Mouse (Mus musculus) limb, embryonic 14.5 days (tissue): Measurements from ENCODE around the gene Atg4b. TPM values are rescaled to one million over a fixed set of nuclear protein-coding genes. Genes with fewer than 3 reads are reported as not detected.

Experiments used
- ATAC-seq: fragments of 200-750 bp; cut with Nextera tagmentation; 2 replicates; pipeline ENCODE4 v1.8.0; 2017; ENCODE audit warnings: low read depth, moderate number of reproducible peaks, moderate TSS enrichment; ENCODE audit not compliant: low FRiP score
- DNase-seq: peaks from one replicate; pipeline ENCODE4 v3.0.0-alpha.2; 2015; ENCODE audit warnings: low spot score
- H3K27ac ChIP-seq: fragments of 300-500 bp; sonication (generic); replicated peaks from 2 replicates; pipeline ENCODE4 v1.5.1; 2014; ENCODE audit warnings: low read depth, mild to moderate bottlenecking, low read length, moderate library complexity, mixed read lengths
- H3K27me3 ChIP-seq: fragments of 300-500 bp; sonication (generic); 2 replicates; pipeline ENCODE4 v1.6.1; 2014; ENCODE audit warnings: low read length, mixed read lengths; ENCODE audit not compliant: control insufficient read depth, insufficient read depth
- H3K36me3 ChIP-seq: fragments of 300-500 bp; sonication (generic); 2 replicates; pipeline ENCODE4 v1.6.1; 2014; ENCODE audit warnings: mild to moderate bottlenecking, low read length, moderate library complexity, mixed read lengths; ENCODE audit not compliant: control insufficient read depth, insufficient read depth
- H3K4me1 ChIP-seq: fragments of 300-500 bp; sonication (generic); 2 replicates; pipeline ENCODE4 v1.6.1; 2014; ENCODE audit warnings: antibody characterized with exemption, low read length, mixed read lengths; ENCODE audit not compliant: control insufficient read depth, insufficient read depth
- H3K4me2 ChIP-seq: fragments of 300-500 bp; sonication (generic); replicated peaks from 2 replicates; pipeline ENCODE4 v1.6.1; 2014; ENCODE audit warnings: low read depth, mild to moderate bottlenecking, low read length, moderate library complexity; ENCODE audit not compliant: severe bottlenecking
- H3K4me3 ChIP-seq: fragments of 300-500 bp; sonication (generic); replicated peaks from 2 replicates; pipeline ENCODE4 v1.5.1; 2014; ENCODE audit warnings: low read length
- H3K9ac ChIP-seq: fragments of 300-500 bp; sonication (generic); 2 replicates; pipeline ENCODE4 v1.6.1; 2014; ENCODE audit warnings: mild to moderate bottlenecking, low read depth, low read length, moderate library complexity; ENCODE audit not compliant: severe bottlenecking
- H3K9me3 ChIP-seq: fragments of 300-500 bp; sonication (generic); 2 replicates; pipeline ENCODE4 v1.6.1; 2016; ENCODE audit warnings: low read length; ENCODE audit not compliant: control insufficient read depth
- POLR2A ChIP-seq: fragments of 200-500 bp; IDR thresholded peaks from 2 replicates; pipeline ENCODE4 v1.8.0; 2012; ENCODE audit warnings: inconsistent platforms, mild to moderate bottlenecking, moderate library complexity, borderline replicate concordance; ENCODE audit not compliant: insufficient read depth, insufficient read length; ENCODE audit errors: extremely low read depth
- WGBS: fragments of 180-500 bp; shearing (Covaris S2); extraction: QIAGEN DNeasy Blood & Tissue Kit; methylation state at CpG from one replicate; pipeline ENCODE4 v1.1.7; 2014; 5-methylcytosine and 5-hydroxymethylcytosine counted together
- polyA plus RNA-seq, 2 experiments: library from polyadenylated mRNA; depleted of rRNA in 1 of 2; stranded (reverse) in 1 of 2; unstranded in 1 of 2; fragments of >200 nt; fragmentation: Nextera tagmentation in 1 of 2; extraction: Ambion mirVana in 1 of 2; gene quantifications; 2 replicates each; pipeline versions ENCODE4 v1.2.1 to v1.2.3; 2012 to 2014

The Atg4b gene
- polyA plus RNA-seq, 2 experiments, result 59.1 to 81.8 TPM

GRCm38 (mm10) chr1:93721557-93721956, 29.7 kb upstream of the Atg4b start:
- H3K36me3 ChIP-seq, result peaks cover 27% of the 10 kb centered on the region
- 70% methylated on average over 7 of the region's 7 CpGs for WGBS

GRCm38 (mm10) chr1:93724623-93725022, 26.7 kb upstream of the Atg4b start:
- no peak for ATAC-seq
- Histone ChIP-seq H3K4me2 (no peak overlapping the region), H3K4me3 (no peak overlapping the region), H3K36me3 (peaks cover 17% of the 10 kb centered on the region), H3K27ac (no peak overlapping the region), H3K9me3 (no peaks in the 10 kb centered on the region), H3K4me1 (no peaks in the 10 kb centered on the region), H3K9ac (no peak overlapping the region), H3K27me3 (no peaks in the 10 kb centered on the region)
- no peak for DNase-seq
- TF ChIP-seq POLR2A, result no peak
- 87% methylated on average over 3 of the region's 3 CpGs for WGBS

More at GRCm38 (mm10) chr1:93721557-93721956, 29.7 kb upstream of the Atg4b start:
- no peaks in the 10 kb centered on the region for H3K4me1 ChIP-seq
- no peak for TF ChIP-seq POLR2A
- H3K4me3 ChIP-seq, result no peak overlapping the region
- ATAC-seq (no peak), DNase-seq (no peak)
- no peak overlapping the region for H3K27ac ChIP-seq
- H3K4me2 ChIP-seq, result no peak overlapping the region
- no peaks in the 10 kb centered on the region for H3K9me3 ChIP-seq
- no peak overlapping the region for H3K9ac ChIP-seq
- no peaks in the 10 kb centered on the region for H3K27me3 ChIP-seq

- ATAC-seq (no peak), DNase-seq (no peak)
- Histone ChIP-seq H3K9ac (no peak overlapping the region), H3K36me3 (peaks cover 17% of the 10 kb centered on the region), H3K27ac (no peak overlapping the region), H3K4me2 (no peak overlapping the region), H3K27me3 (no peaks in the 10 kb centered on the region), H3K9me3 (no peaks in the 10 kb centered on the region), H3K4me1 (no peaks in the 10 kb centered on the region), H3K4me3 (no peak overlapping the region)
- no peak for TF ChIP-seq POLR2A
- WGBS, result 91% methylated on average over 5 of the region's 5 CpGs
These were observed 25.6 kb upstream of the Atg4b start for GRCm38 (mm10) chr1:93725665-93726064.

- Histone ChIP-seq H3K4me1 (no peaks in the 10 kb centered on the region), H3K9me3 (no peaks in the 10 kb centered on the region), H3K4me2 (no peak overlapping the region), H3K27ac (no peak overlapping the region), H3K27me3 (no peaks in the 10 kb centered on the region), H3K4me3 (no peak overlapping the region), H3K36me3 (peaks cover 17% of the 10 kb centered on the region), H3K9ac (no peak overlapping the region)
- ATAC-seq (no peak), DNase-seq (no peak)
- TF ChIP-seq POLR2A, result no peak
- 87% methylated on average over 3 of the region's 3 CpGs for WGBS
These were observed 25.2 kb upstream of the Atg4b start for GRCm38 (mm10) chr1:93726116-93726515.

- Histone ChIP-seq H3K4me2 (no peak overlapping the region), H3K27ac (no peak overlapping the region), H3K4me3 (no peak overlapping the region), H3K4me1 (0 out of 2 replicates have a peak, but pooled peaks cover 2% of the 10 kb centered on the region), H3K9ac (no peak overlapping the region), H3K9me3 (no peaks in the 10 kb centered on the region), H3K36me3 (peaks cover 17% of the 10 kb centered on the region), H3K27me3 (no peaks in the 10 kb centered on the region)
- DNase-seq (peak; percentile 12), ATAC-seq (no peak)
- TF ChIP-seq POLR2A, result no peak
- WGBS, result 67% methylated on average over 3 of the region's 3 CpGs
These were observed 24.3 kb upstream of the Atg4b start for GRCm38 (mm10) chr1:93726974-93727373.

GRCm38 (mm10) chr1:93731103-93731502, 20.2 kb upstream of the Atg4b start:
- 79% methylated on average over 5 of the region's 5 CpGs for WGBS
- ATAC-seq, result no peak

More at GRCm38 (mm10) chr1:93731103-93731502, 20.2 kb upstream of the Atg4b start:
- Histone ChIP-seq H3K4me1 (0 out of 2 replicates have a peak, but pooled peaks cover 2% of the 10 kb centered on the region), H3K27me3 (no peaks in the 10 kb centered on the region), H3K4me2 (no peak overlapping the region), H3K9ac (no peak overlapping the region), H3K36me3 (no peaks in the 10 kb centered on the region), H3K9me3 (no peaks in the 10 kb centered on the region), H3K4me3 (no peak overlapping the region), H3K27ac (no peak overlapping the region)
- TF ChIP-seq POLR2A, result no peak
- no peak for DNase-seq
